12 mouse cellular contexts compared by ENCODE assay signal in the genomic region with DNA sequence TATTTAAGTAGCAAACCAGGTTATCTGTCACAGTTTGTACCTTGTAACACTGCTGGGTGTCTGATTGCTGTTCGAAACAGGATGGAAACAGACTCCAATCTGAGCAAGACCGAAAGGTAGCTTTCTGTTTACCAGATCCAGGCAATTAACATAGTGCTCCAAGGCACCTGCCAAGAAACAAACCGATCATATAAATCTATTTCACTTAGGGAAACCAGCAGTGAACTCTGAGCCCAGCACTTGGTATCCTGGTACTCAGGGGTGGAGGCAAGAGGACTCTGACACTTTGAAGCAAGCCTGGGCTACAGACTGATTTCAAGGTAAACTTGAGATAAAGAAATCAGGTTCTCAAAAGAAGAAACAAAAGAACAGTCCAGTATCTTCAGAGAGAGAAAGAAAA. TPM values are rescaled to one million over a fixed set of nuclear protein-coding genes. Genes with fewer than 3 reads are reported as not detected.
DNase-seq lines count a peak whose midpoint lies in the region; ATAC-seq and TF ChIP-seq lines count a peak whose summit lies in the region.
"Had no signal": no experiment of that assay in that cellular context is flagged by ENCODE, and none has a peak within 500 bp of the region (broad histone marks: within the 10 kb centered on the region; RNA-seq: fewer than 3 reads in every experiment).

No protein-coding gene starts in this region.

- peaks cover 25% of the 10 kb centered on the region for H3K4me1 ChIP-seq in forebrain, embryonic 15.5 days
- 0 out of 2 replicates have a peak, but pooled peaks cover 2% of the 10 kb centered on the region for H3K4me1 ChIP-seq in forebrain, postnatal 0 days (ENCODE audit: insufficient read depth)
- H3K4me1 ChIP-seq in intestine, embryonic 16.5 days (ENCODE audit: control insufficient read depth, insufficient read depth, low read length), result peaks cover 16% of the 10 kb centered on the region; the same call in 1 of the 2 replicates
- peaks cover 35% of the 10 kb centered on the region for H3K4me1 ChIP-seq in liver, embryonic 15.5 days (replicated peaks)
- H3K4me1 ChIP-seq in midbrain, embryonic 13.5 days (replicated peaks), result peaks cover 16% of the 10 kb centered on the region

- no peaks in the 10 kb centered on the region for H3K9me3 ChIP-seq in forebrain, embryonic 15.5 days
- H3K9me3 ChIP-seq in forebrain, postnatal 0 days (ENCODE audit: low read length), result no peaks in the 10 kb centered on the region
- no peaks in the 10 kb centered on the region for H3K9me3 ChIP-seq in intestine, embryonic 16.5 days (ENCODE audit: control insufficient read depth, low read length)
- no peaks in the 10 kb centered on the region for H3K9me3 ChIP-seq in liver, embryonic 15.5 days (replicated peaks)
- H3K9me3 ChIP-seq in midbrain, embryonic 13.5 days, result no peaks in the 10 kb centered on the region

- ATAC-seq in forebrain, embryonic 15.5 days (replicated peaks), result no peak
- no peak for ATAC-seq in forebrain, postnatal 0 days
- ATAC-seq in intestine, embryonic 16.5 days, result peak; percentile 54
- ATAC-seq in liver, embryonic 15.5 days (ENCODE audit: insufficient read depth), result no peak
- no peak for ATAC-seq in midbrain, embryonic 13.5 days

- peaks cover 58% of the 10 kb centered on the region for H3K36me3 ChIP-seq in forebrain, embryonic 15.5 days
- peaks cover 47% of the 10 kb centered on the region for H3K36me3 ChIP-seq in forebrain, postnatal 0 days (ENCODE audit: insufficient read depth)
- H3K36me3 ChIP-seq in intestine, embryonic 16.5 days (ENCODE audit: control insufficient read depth, insufficient read depth, low read length), result peaks cover 13% of the 10 kb centered on the region
- H3K36me3 ChIP-seq in liver, embryonic 15.5 days (replicated peaks), result peaks cover 72% of the 10 kb centered on the region
- H3K36me3 ChIP-seq in midbrain, embryonic 13.5 days, result peaks cover 60% of the 10 kb centered on the region

- intact Hi-C loops in left cerebral cortex, postnatal 10 days (cut with DNase I), result no loop called here

- 95% methylated on average over 3 of the region's 3 CpGs for WGBS in forebrain, embryonic 15.5 days
- 91% methylated on average over 3 of the region's 3 CpGs for WGBS in forebrain, postnatal 0 days
- 69% methylated on average over 3 of the region's 3 CpGs for WGBS in intestine, embryonic 16.5 days
- WGBS in liver, embryonic 15.5 days (ENCODE audit: insufficient replicate concordance), result 79% methylated on average over 3 of the region's 3 CpGs
- 96% methylated on average over 3 of the region's 3 CpGs for WGBS in midbrain, embryonic 13.5 days

- no peak overlapping the region for H3K4me2 ChIP-seq in forebrain, embryonic 15.5 days (replicated peaks)
- no peak overlapping the region for H3K4me2 ChIP-seq in forebrain, postnatal 0 days (ENCODE audit: low read depth)
- peak overlapping the region; percentile 27 for H3K4me2 ChIP-seq in intestine, embryonic 16.5 days (ENCODE audit: low read depth, low read length)
- H3K4me2 ChIP-seq in liver, embryonic 15.5 days, result peak overlapping the region; percentile 88
- no peak overlapping the region for H3K4me2 ChIP-seq in midbrain, embryonic 13.5 days (replicated peaks)

- 0 out of 2 replicates have a peak overlapping the region, but pooled peaks have one; percentile 10 for H3K9ac ChIP-seq in forebrain, embryonic 15.5 days (replicated peaks)
- H3K9ac ChIP-seq in forebrain, postnatal 0 days, result no peak overlapping the region
- H3K9ac ChIP-seq in intestine, embryonic 16.5 days (ENCODE audit: low read depth, low read length), result peak overlapping the region; percentile 33; the same call in 1 of the 2 replicates
- no peak overlapping the region for H3K9ac ChIP-seq in liver, embryonic 15.5 days
- no peak overlapping the region for H3K9ac ChIP-seq in midbrain, embryonic 13.5 days (replicated peaks)

- no peaks in the 10 kb centered on the region for H3K27me3 ChIP-seq in forebrain, embryonic 15.5 days
- H3K27me3 ChIP-seq in forebrain, postnatal 0 days (ENCODE audit: insufficient read depth, low read length), result no peaks in the 10 kb centered on the region
- H3K27me3 ChIP-seq in intestine, embryonic 16.5 days (replicated peaks; ENCODE audit: control insufficient read depth, insufficient read depth, low read length), result no peaks in the 10 kb centered on the region
- H3K27me3 ChIP-seq in liver, embryonic 15.5 days, result no peaks in the 10 kb centered on the region
- no peaks in the 10 kb centered on the region for H3K27me3 ChIP-seq in midbrain, embryonic 13.5 days

- TF ChIP-seq CTCF in forebrain, postnatal 0 days (IDR thresholded peaks at IDR 0.05; ENCODE audit: low read depth), result no peak

- H3K27ac ChIP-seq in forebrain, embryonic 15.5 days (replicated peaks), result no peak overlapping the region
- H3K27ac ChIP-seq in forebrain, postnatal 0 days (ENCODE audit: low read depth, low read length), result no peak overlapping the region
- H3K27ac ChIP-seq in intestine, embryonic 16.5 days (ENCODE audit: low read length), result peak overlapping the region; percentile 90
- peak overlapping the region; percentile 35; the same call in 1 of the 2 replicates for H3K27ac ChIP-seq in liver, embryonic 15.5 days (replicated peaks)
- no peak overlapping the region for H3K27ac ChIP-seq in midbrain, embryonic 13.5 days
- H3K27ac ChIP-seq: heart, adult 2 months had no signal

- no peak for DNase-seq in forebrain, postnatal 0 days
- peak; percentile 3 for DNase-seq in 3T3-L1 (ENCODE audit: low read depth, low spot score)
- DNase-seq in left cerebral cortex, postnatal 10 days (ENCODE audit: extremely low spot score in 1 of 2, low spot score in 2 of 2), result no peak
- DNase-seq in adrenal gland, postnatal 14 days, result no peak
- DNase-seq: adrenal gland, adult 8-10 months; heart, adult 2 months; spleen, adult 18-20 months had no signal

- H3K4me3 ChIP-seq in forebrain, embryonic 15.5 days, result no peak overlapping the region
- H3K4me3 ChIP-seq in forebrain, postnatal 0 days (ENCODE audit: low read depth, low read length), result no peak overlapping the region
- peak overlapping the region; percentile 25 for H3K4me3 ChIP-seq in intestine, embryonic 16.5 days (ENCODE audit: low read length)
- H3K4me3 ChIP-seq in liver, embryonic 15.5 days (replicated peaks), result no peak overlapping the region
- H3K4me3 ChIP-seq in midbrain, embryonic 13.5 days (replicated peaks), result no peak overlapping the region
- H3K4me3 ChIP-seq: heart, adult 2 months had no signal

RNA-seq across cellular contexts. Expression of gene Polg2, which starts 1.9 kb away (rescaled TPM):
- polyA plus RNA-seq in forebrain, embryonic 15.5 days (2015; fragmentation: Nextera tagmentation; extraction: Ambion mirVana), result 9.9 and 11.0 TPM in 2 replicates
- total RNA-seq in forebrain, postnatal 0 days (2014; rRNA removed), result 9.5 and 10.5 TPM in 2 replicates
- polyA plus RNA-seq in forebrain, postnatal 0 days (2015; fragmentation: Nextera tagmentation; extraction: Ambion mirVana), result 10.0 and 11.3 TPM in 2 replicates
- 12.6 and 13.7 TPM in 2 replicates for polyA plus RNA-seq in intestine, embryonic 16.5 days (2015; fragmentation: Nextera tagmentation; extraction: Ambion mirVana)
- 3.8 and 4.7 TPM in 2 replicates for polyA plus RNA-seq in liver, embryonic 15.5 days (2015; fragmentation: Nextera tagmentation; extraction: Ambion mirVana)
- polyA plus RNA-seq in midbrain, embryonic 13.5 days (2015; fragmentation: Nextera tagmentation; extraction: Ambion mirVana), result 10.0 and 10.7 TPM in 2 replicates
- total RNA-seq in left cerebral cortex, postnatal 10 days (2021), result 1 to 10 TPM; 4.1 to 4.6 TPM
- 6.6 and 7.3 TPM in 2 replicates for total RNA-seq in adrenal gland, postnatal 14 days (2021)

RNA-seq across cellular contexts. Expression of gene Ddx5, which starts 11.6 kb away (rescaled TPM):
- 512 and 520 TPM in 2 replicates for polyA plus RNA-seq in forebrain, embryonic 15.5 days (2015; fragmentation: Nextera tagmentation; extraction: Ambion mirVana)
- total RNA-seq in forebrain, postnatal 0 days (2014; rRNA removed), result 462 and 530 TPM in 2 replicates
- polyA plus RNA-seq in forebrain, postnatal 0 days (2015; fragmentation: Nextera tagmentation; extraction: Ambion mirVana), result 274 and 306 TPM in 2 replicates
- polyA plus RNA-seq in intestine, embryonic 16.5 days (2015; fragmentation: Nextera tagmentation; extraction: Ambion mirVana), result 227 and 230 TPM in 2 replicates
- 114 and 115 TPM in 2 replicates for polyA plus RNA-seq in liver, embryonic 15.5 days (2015; fragmentation: Nextera tagmentation; extraction: Ambion mirVana)
- 487 and 502 TPM in 2 replicates for polyA plus RNA-seq in midbrain, embryonic 13.5 days (2015; fragmentation: Nextera tagmentation; extraction: Ambion mirVana)
- total RNA-seq in left cerebral cortex, postnatal 10 days (2021), result 100 to 1,000 TPM; 607 to 644 TPM
- 755 and 762 TPM in 2 replicates for total RNA-seq in adrenal gland, postnatal 14 days (2021)

RNA-seq across cellular contexts. Expression of gene Cep95, which starts 11.7 kb away (rescaled TPM):
- 20.5 and 21.2 TPM in 2 replicates for polyA plus RNA-seq in forebrain, embryonic 15.5 days (2015; fragmentation: Nextera tagmentation; extraction: Ambion mirVana)
- 13.8 and 15.8 TPM in 2 replicates for total RNA-seq in forebrain, postnatal 0 days (2014; rRNA removed)
- polyA plus RNA-seq in forebrain, postnatal 0 days (2015; fragmentation: Nextera tagmentation; extraction: Ambion mirVana), result 4.7 and 6.9 TPM in 2 replicates
- polyA plus RNA-seq in intestine, embryonic 16.5 days (2015; fragmentation: Nextera tagmentation; extraction: Ambion mirVana), result 15.4 and 16.3 TPM in 2 replicates
- 7.8 and 9.1 TPM in 2 replicates for polyA plus RNA-seq in liver, embryonic 15.5 days (2015; fragmentation: Nextera tagmentation; extraction: Ambion mirVana)
- 20.2 and 20.4 TPM in 2 replicates for polyA plus RNA-seq in midbrain, embryonic 13.5 days (2015; fragmentation: Nextera tagmentation; extraction: Ambion mirVana)
- 10 to 100 TPM in 1 of 2 experiments, 1 to 10 TPM in 1; 8.7 to 10.3 TPM for total RNA-seq in left cerebral cortex, postnatal 10 days (2021)
- total RNA-seq in adrenal gland, postnatal 14 days (2021), result 12.2 and 13.2 TPM in 2 replicates

RNA-seq across cellular contexts. Expression of gene Milr1, which starts 26.4 kb away (rescaled TPM):
- polyA plus RNA-seq in forebrain, embryonic 15.5 days (2015; fragmentation: Nextera tagmentation; extraction: Ambion mirVana), result 0.52 and 1.2 TPM in 2 replicates
- 1.5 TPM in 1 of 2 replicates, not detected in the other for total RNA-seq in forebrain, postnatal 0 days (2014; rRNA removed)
- polyA plus RNA-seq in forebrain, postnatal 0 days (2015; fragmentation: Nextera tagmentation; extraction: Ambion mirVana), result 0.55 and 1.0 TPM in 2 replicates
- polyA plus RNA-seq in intestine, embryonic 16.5 days (2015; fragmentation: Nextera tagmentation; extraction: Ambion mirVana), result 1.6 and 1.7 TPM in 2 replicates
- 2.8 and 3.2 TPM in 2 replicates for polyA plus RNA-seq in liver, embryonic 15.5 days (2015; fragmentation: Nextera tagmentation; extraction: Ambion mirVana)
- 0.97 and 1.2 TPM in 2 replicates for polyA plus RNA-seq in midbrain, embryonic 13.5 days (2015; fragmentation: Nextera tagmentation; extraction: Ambion mirVana)
- total RNA-seq in left cerebral cortex, postnatal 10 days (2021), result 1 to 10 TPM in 1 of 2 experiments, under 1 TPM in 1; 0.45 to 1.1 TPM
- 0.67 and 1.9 TPM in 2 replicates for total RNA-seq in adrenal gland, postnatal 14 days (2021)
- polyA plus RNA-seq: erythroblast, embryonic 14.5 days had no signal

RNA-seq across cellular contexts. Expression of gene Pecam1, which starts 27.0 kb away (rescaled TPM):
- polyA plus RNA-seq in forebrain, embryonic 15.5 days (2015; fragmentation: Nextera tagmentation; extraction: Ambion mirVana), result 12.1 and 14.3 TPM in 2 replicates
- 14.4 and 22.4 TPM in 2 replicates for total RNA-seq in forebrain, postnatal 0 days (2014; rRNA removed)
- polyA plus RNA-seq in forebrain, postnatal 0 days (2015; fragmentation: Nextera tagmentation; extraction: Ambion mirVana), result 10.6 and 11.4 TPM in 2 replicates
- 48.2 and 48.6 TPM in 2 replicates for polyA plus RNA-seq in intestine, embryonic 16.5 days (2015; fragmentation: Nextera tagmentation; extraction: Ambion mirVana)
- 7.0 and 7.8 TPM in 2 replicates for polyA plus RNA-seq in liver, embryonic 15.5 days (2015; fragmentation: Nextera tagmentation; extraction: Ambion mirVana)
- polyA plus RNA-seq in midbrain, embryonic 13.5 days (2015; fragmentation: Nextera tagmentation; extraction: Ambion mirVana), result 14.1 and 15.8 TPM in 2 replicates
- total RNA-seq in left cerebral cortex, postnatal 10 days (2021), result 10 to 100 TPM; 19.7 to 20.1 TPM
- total RNA-seq in adrenal gland, postnatal 14 days (2021), result 110 and 152 TPM in 2 replicates
- polyA plus RNA-seq: erythroblast, embryonic 14.5 days had no signal

Comparison
In these comparisons a context has a peak if more than half of its experiments do, and no peak if none do; other contexts are left out.
1. H3K9ac ChIP-seq: peak in forebrain, embryonic 15.5 days (single experiment) and intestine, embryonic 16.5 days (single experiment); none in forebrain, postnatal 0 days (single experiment), liver, embryonic 15.5 days (single experiment) and midbrain, embryonic 13.5 days (single experiment).
2. H3K27ac ChIP-seq: peak in intestine, embryonic 16.5 days (single experiment) and liver, embryonic 15.5 days (single experiment); none in forebrain, embryonic 15.5 days (single experiment), forebrain, postnatal 0 days (single experiment) and midbrain, embryonic 13.5 days (single experiment).
3. H3K4me2 ChIP-seq: peak in intestine, embryonic 16.5 days (single experiment) and liver, embryonic 15.5 days (single experiment); none in forebrain, embryonic 15.5 days (single experiment), forebrain, postnatal 0 days (single experiment) and midbrain, embryonic 13.5 days (single experiment).